Mouse (Mus musculus) neural tube, embryonic 12.5 days (tissue): ENCODE data around the gene Fosl1. TPM values are rescaled to one million over a fixed set of nuclear protein-coding genes. Genes with fewer than 3 reads are reported as not detected.

Source experiments
- ATAC-seq: fragments of 200-750 bp; cut with Nextera tagmentation; 2 replicates; pipeline ENCODE4 v1.8.0; 2017; ENCODE audit warnings: low read depth, mild to moderate bottlenecking, moderate TSS enrichment, moderate library complexity; ENCODE audit not compliant: low FRiP score
- H3K27ac ChIP-seq: fragments of 300-500 bp; sonication (generic); 2 replicates; pipeline ENCODE4 v1.5.1; 2016
- H3K27me3 ChIP-seq: fragments of 300-500 bp; sonication (generic); replicated peaks from 2 replicates; pipeline ENCODE4 v1.6.1; 2016; ENCODE audit warnings: mild to moderate bottlenecking
- H3K36me3 ChIP-seq: fragments of 300-500 bp; sonication (generic); 2 replicates; pipeline ENCODE4 v1.6.1; 2016; ENCODE audit warnings: mild to moderate bottlenecking
- H3K4me1 ChIP-seq: fragments of 300-500 bp; sonication (generic); 2 replicates; pipeline ENCODE4 v1.6.1; 2016
- H3K4me2 ChIP-seq: fragments of 300-500 bp; sonication (generic); replicated peaks from 2 replicates; pipeline ENCODE4 v1.6.1; 2016; ENCODE audit warnings: mild to moderate bottlenecking
- H3K4me3 ChIP-seq: fragments of 300-500 bp; sonication (generic); 2 replicates; pipeline ENCODE4 v1.5.1; 2016
- H3K9ac ChIP-seq: fragments of 300-500 bp; sonication (generic); 2 replicates; pipeline ENCODE4 v1.6.1; 2016; ENCODE audit warnings: mild to moderate bottlenecking
- H3K9me3 ChIP-seq: fragments of 300-500 bp; sonication (generic); 2 replicates; pipeline ENCODE4 v1.6.1; 2016; ENCODE audit warnings: mild to moderate bottlenecking
- WGBS: fragments of 180-500 bp; shearing (Covaris S2); methylation state at CpG from one replicate; pipeline ENCODE4 v1.1.7; 2016; 5-methylcytosine and 5-hydroxymethylcytosine counted together
- polyA plus RNA-seq: library from polyadenylated mRNA; unstranded; fragments of >200 nt; fragmentation: Nextera tagmentation; extraction: Ambion mirVana; gene quantifications from 2 replicates; pipeline ENCODE4 v1.2.1, GENCODE M21; 2016

Fosl1 gene
- polyA plus RNA-seq, 1 experiment from 2014 or later = not detected

- peaks cover 26% of the 10 kb centered on the region for H3K36me3 ChIP-seq
- ATAC-seq = no peak
- H3K4me1 ChIP-seq = peaks cover 29% of the 10 kb centered on the region
- no peaks in the 10 kb centered on the region for H3K9me3 ChIP-seq
- H3K4me2 ChIP-seq = peak overlapping the region; percentile 73
- H3K27me3 ChIP-seq = no peaks in the 10 kb centered on the region
- no peak overlapping the region for H3K27ac ChIP-seq
- WGBS = 94% methylated on average over 13 of the region's 13 CpGs
- 0 out of 2 replicates have a peak overlapping the region, but pooled peaks have one; percentile 1 for H3K9ac ChIP-seq
- no peak overlapping the region for H3K4me3 ChIP-seq
These were observed 20.6 kb upstream of the Fosl1 start for GRCm38 (mm10) chr19:5426640-5427290.

DNA sequence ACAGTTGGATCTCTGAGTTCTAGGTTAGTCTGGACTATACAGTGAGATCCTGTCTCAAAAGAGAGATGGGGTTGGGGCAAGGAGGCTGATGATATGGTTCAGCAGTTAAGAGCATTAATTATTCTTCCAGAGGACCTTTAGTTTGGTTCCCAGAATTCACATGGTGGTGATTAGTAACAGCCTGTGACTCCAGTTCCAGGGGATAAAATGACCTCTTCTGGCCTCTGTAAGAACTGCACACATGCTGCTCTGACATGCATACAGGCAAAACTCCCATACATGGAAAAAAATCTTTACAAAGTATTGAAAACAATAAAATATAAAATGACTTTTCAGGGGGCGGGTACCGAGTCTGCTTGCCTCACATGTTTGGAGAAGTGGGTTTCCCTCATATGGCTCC lies 19.3 kb upstream of the Fosl1 start:
- no peak for ATAC-seq

DNA sequence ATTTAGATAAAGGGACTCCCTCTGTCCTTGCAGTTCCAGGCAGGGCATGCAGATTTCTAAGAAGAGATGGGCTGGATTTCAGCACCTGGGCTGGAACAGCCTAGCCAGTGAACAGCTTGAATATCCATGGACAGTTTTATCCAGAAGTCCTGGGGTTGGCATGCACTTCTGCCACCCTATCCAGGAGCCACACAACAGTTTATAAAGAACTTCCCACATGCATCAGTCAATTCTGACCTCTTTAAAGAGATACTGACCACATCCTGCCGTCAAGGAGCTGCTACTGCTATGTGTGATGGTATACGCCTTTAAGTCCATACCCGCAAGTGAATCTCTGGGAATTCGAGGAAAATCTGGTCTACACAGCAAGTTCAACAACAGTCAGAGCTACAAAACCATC lies 18.1 kb upstream of the Fosl1 start:
- Histone ChIP-seq H3K4me2 (no peak overlapping the region), H3K27ac (no peak overlapping the region), H3K36me3 (peaks cover 15% of the 10 kb centered on the region), H3K4me3 (no peak overlapping the region), H3K9ac (no peak overlapping the region), H3K4me1 (peaks cover 23% of the 10 kb centered on the region), H3K27me3 (no peaks in the 10 kb centered on the region), H3K9me3 (no peaks in the 10 kb centered on the region)
- 85% methylated on average over 4 of the region's 4 CpGs for WGBS
- ATAC-seq = no peak

More for the DNA sequence above, 19.3 kb upstream of the Fosl1 start:
- WGBS = 95% methylated on average over 2 of the region's 2 CpGs
- Histone ChIP-seq H3K27ac (no peak overlapping the region), H3K9me3 (no peaks in the 10 kb centered on the region), H3K9ac (no peak overlapping the region), H3K4me2 (no peak overlapping the region), H3K36me3 (peaks cover 15% of the 10 kb centered on the region), H3K4me3 (no peak overlapping the region), H3K4me1 (peaks cover 27% of the 10 kb centered on the region), H3K27me3 (no peaks in the 10 kb centered on the region)

GRCm38 (mm10) chr19:5429806-5430205 lies 17.5 kb upstream of the Fosl1 start:
- WGBS = 85% methylated on average over 8 of the region's 8 CpGs
- Histone ChIP-seq H3K36me3 (peaks cover 15% of the 10 kb centered on the region), H3K27ac (no peak overlapping the region), H3K9ac (no peak overlapping the region), H3K9me3 (no peaks in the 10 kb centered on the region), H3K4me2 (no peak overlapping the region), H3K4me1 (peaks cover 23% of the 10 kb centered on the region), H3K4me3 (no peak overlapping the region), H3K27me3 (no peaks in the 10 kb centered on the region)
- ATAC-seq = no peak

GRCm38 (mm10) chr19:5430408-5430807 lies 16.9 kb upstream of the Fosl1 start:
- peaks cover 15% of the 10 kb centered on the region for H3K36me3 ChIP-seq
- H3K4me3 ChIP-seq = no peak overlapping the region
- peaks cover 23% of the 10 kb centered on the region for H3K4me1 ChIP-seq
- H3K27me3 ChIP-seq = no peaks in the 10 kb centered on the region
- no peak overlapping the region for H3K4me2 ChIP-seq
- no peaks in the 10 kb centered on the region for H3K9me3 ChIP-seq
- H3K9ac ChIP-seq = no peak overlapping the region
- H3K27ac ChIP-seq = no peak overlapping the region
- ATAC-seq = no peak
- WGBS = 85% methylated on average over 1 of the region's 1 CpGs

DNA sequence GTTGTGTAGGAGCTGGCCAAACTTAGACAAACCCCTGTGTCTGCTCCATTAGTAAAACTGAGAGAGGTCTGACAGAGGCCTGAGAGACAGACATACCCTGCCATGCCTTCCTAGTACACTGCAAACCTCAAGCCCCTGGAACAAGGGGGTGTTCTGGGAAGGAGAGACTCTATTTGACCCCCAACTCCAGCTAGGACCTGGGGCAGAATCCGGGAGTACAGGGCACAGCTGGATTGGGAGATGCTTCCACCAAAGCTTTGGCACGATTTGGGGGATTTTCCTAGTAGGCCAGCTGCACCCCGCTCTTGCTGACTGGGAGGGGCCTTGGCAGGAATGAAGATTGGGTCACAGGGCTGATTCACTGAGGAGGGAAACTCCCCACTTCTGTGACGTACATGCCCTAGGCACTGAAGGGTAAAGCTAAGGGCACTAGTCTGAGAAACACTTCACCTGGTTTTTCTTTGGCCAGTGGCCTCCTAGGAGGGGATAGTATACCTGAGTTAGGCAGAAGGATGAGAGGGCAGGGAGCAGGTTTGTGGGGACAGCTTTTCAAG lies 15.4 kb upstream of the Fosl1 start:
- Histone ChIP-seq H3K9me3 (no peaks in the 10 kb centered on the region), H3K36me3 (peaks cover 4% of the 10 kb centered on the region), H3K4me3 (no peak overlapping the region), H3K27ac (no peak overlapping the region), H3K9ac (no peak overlapping the region), H3K4me1 (peaks cover 9% of the 10 kb centered on the region), H3K4me2 (no peak overlapping the region), H3K27me3 (no peaks in the 10 kb centered on the region; the same call in 1 of the 2 replicates)
- ATAC-seq = no peak
- WGBS = 84% methylated on average over 4 of the region's 4 CpGs

GRCm38 (mm10) chr19:5432992-5433852 lies 14.1 kb upstream of the Fosl1 start:
- Histone ChIP-seq H3K36me3 (no peaks in the 10 kb centered on the region; the same call in 1 of the 2 replicates), H3K4me2 (peak overlapping the region; percentile 59), H3K4me3 (peak overlapping the region; percentile 24), H3K9me3 (no peaks in the 10 kb centered on the region), H3K27ac (0 out of 2 replicates have a peak overlapping the region, but pooled peaks have one; percentile 10), H3K9ac (peak overlapping the region; percentile 23; the same call in 1 of the 2 replicates), H3K27me3 (no peaks in the 10 kb centered on the region; the same call in 1 of the 2 replicates), H3K4me1 (peaks cover 8% of the 10 kb centered on the region)
- 13% methylated on average over 16 of the region's 16 CpGs for WGBS
- ATAC-seq = no peak

DNA sequence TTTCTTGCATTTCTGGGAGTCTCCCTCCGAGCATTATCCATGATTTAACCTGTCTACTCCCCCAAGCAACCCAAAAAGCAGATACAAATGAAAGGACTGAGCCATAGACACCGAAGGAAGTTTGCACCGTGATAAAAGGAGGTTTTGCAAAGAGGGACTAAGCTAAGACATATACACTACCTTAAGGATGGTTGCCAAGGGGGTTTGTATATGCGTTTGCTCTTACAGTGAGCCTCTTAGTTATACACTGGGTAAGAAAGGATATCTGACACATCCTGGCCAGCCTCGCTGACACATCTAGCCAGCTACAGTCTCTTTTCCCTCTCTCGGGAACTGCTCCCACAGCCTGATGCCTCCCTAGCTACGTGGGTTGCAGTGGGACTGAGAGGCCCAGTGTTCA lies 13.4 kb upstream of the Fosl1 start:
- no peak overlapping the region for H3K27ac ChIP-seq
- no peaks in the 10 kb centered on the region; the same call in 1 of the 2 replicates for H3K36me3 ChIP-seq
- no peak overlapping the region for H3K4me3 ChIP-seq
- ATAC-seq = no peak
- H3K4me2 ChIP-seq = no peak overlapping the region
- WGBS = 68% methylated on average over 7 of the region's 7 CpGs
- H3K9ac ChIP-seq = no peak overlapping the region
- H3K9me3 ChIP-seq = no peaks in the 10 kb centered on the region
- H3K27me3 ChIP-seq = no peaks in the 10 kb centered on the region; the same call in 1 of the 2 replicates
- H3K4me1 ChIP-seq = peaks cover 8% of the 10 kb centered on the region

DNA sequence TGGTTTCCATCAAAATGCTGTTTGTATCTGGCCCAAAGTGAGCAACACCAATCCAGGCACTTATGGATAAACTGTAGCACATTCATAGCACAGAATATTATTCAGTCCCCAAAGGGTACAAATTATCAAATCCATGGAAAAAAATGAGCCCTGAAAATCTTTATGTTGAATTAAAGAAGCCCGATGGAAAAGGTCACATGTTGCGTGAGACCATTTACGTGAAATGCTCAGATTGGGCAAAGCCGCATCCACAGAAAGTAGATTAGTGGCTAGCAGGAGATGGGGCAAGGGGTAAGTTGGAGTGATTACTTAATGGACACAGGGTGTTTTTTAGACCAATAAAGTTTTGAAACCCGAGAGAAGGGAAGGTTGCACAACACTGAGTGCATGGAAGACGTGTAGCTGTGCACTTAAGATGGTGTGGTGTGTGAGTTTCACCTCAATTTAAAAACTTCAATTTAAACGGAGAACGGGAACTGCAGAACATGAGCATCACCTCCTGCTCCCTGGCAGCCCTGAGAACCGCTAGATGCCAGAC lies 2.9 kb upstream of the Fosl1 start:
- Histone ChIP-seq H3K9ac (no peak overlapping the region), H3K9me3 (peaks cover 9% of the 10 kb centered on the region; the same call in 1 of the 2 replicates), H3K4me3 (no peak overlapping the region), H3K36me3 (no peaks in the 10 kb centered on the region), H3K27ac (no peak overlapping the region), H3K4me2 (no peak overlapping the region), H3K27me3 (peaks cover 46% of the 10 kb centered on the region), H3K4me1 (peaks cover 16% of the 10 kb centered on the region)
- ATAC-seq = no peak
- 74% methylated on average over 9 of the region's 9 CpGs for WGBS

GRCm38 (mm10) chr19:5444954-5445353 lies 2.4 kb upstream of the Fosl1 start:
- Histone ChIP-seq H3K4me3 (no peak overlapping the region), H3K4me2 (no peak overlapping the region), H3K27ac (no peak overlapping the region), H3K36me3 (no peaks in the 10 kb centered on the region), H3K9me3 (peaks cover 7% of the 10 kb centered on the region; the same call in 1 of the 2 replicates), H3K4me1 (peaks cover 16% of the 10 kb centered on the region), H3K27me3 (peaks cover 51% of the 10 kb centered on the region), H3K9ac (no peak overlapping the region)
- 42% methylated on average over 7 of the region's 7 CpGs for WGBS
- ATAC-seq = no peak

- Histone ChIP-seq H3K4me2 (no peak overlapping the region), H3K4me1 (peaks cover 16% of the 10 kb centered on the region), H3K27ac (no peak overlapping the region), H3K9ac (no peak overlapping the region), H3K4me3 (no peak overlapping the region), H3K36me3 (no peaks in the 10 kb centered on the region), H3K27me3 (peaks cover 59% of the 10 kb centered on the region), H3K9me3 (no peaks in the 10 kb centered on the region)
- 90% methylated on average over 5 of the region's 5 CpGs for WGBS
- no peak for ATAC-seq
These were observed 1.6 kb upstream of the Fosl1 start for GRCm38 (mm10) chr19:5445747-5446146.
